Comparison of ENCODE assay signal across 22 mouse cellular contexts in the genomic region with DNA sequence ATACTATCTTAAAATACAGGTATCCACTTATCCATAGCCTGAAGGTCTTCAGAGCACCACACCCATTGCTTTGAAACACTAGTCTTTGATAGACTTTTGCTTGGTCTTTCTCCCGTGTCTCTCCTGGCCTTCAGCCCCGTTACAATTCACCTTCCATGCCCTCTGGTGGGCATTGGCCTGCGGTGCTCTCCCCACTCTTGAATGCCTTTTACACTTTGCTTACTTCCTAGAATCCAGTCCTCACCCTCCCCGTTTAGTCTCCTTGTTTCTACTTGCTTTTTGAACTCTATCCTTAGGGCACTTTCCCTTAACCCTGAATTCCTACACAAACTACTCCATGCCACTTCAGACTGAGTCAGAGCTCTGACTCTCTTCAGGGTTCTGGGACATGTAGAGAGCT.
A peak's percentile ranks its signal among the peaks of the same experiment; 100 is the strongest.
DNase-seq lines count a peak whose midpoint lies in the region; ATAC-seq and TF ChIP-seq lines count a peak whose summit lies in the region.
"Had no signal": no experiment of that assay in that cellular context is flagged by ENCODE, and none has a peak within 500 bp of the region (broad histone marks: within the 10 kb centered on the region; RNA-seq: fewer than 3 reads in every experiment).

No protein-coding gene starts in this region.

- H3K4me1 ChIP-seq in cerebellum, adult 2 months (ENCODE audit: control insufficient read depth, insufficient read depth, low read length), result no peaks in the 10 kb centered on the region
- no peaks in the 10 kb centered on the region for H3K4me1 ChIP-seq in heart, postnatal 0 days (ENCODE audit: control insufficient read depth, insufficient read depth)
- H3K4me1 ChIP-seq in heart, adult 2 months (ENCODE audit: control insufficient read depth, insufficient read depth, low read length), result no peaks in the 10 kb centered on the region
- H3K4me1 ChIP-seq in liver, postnatal 0 days (ENCODE audit: insufficient read depth), result no peaks in the 10 kb centered on the region
- H3K4me1 ChIP-seq in liver, embryonic 11.5 days (replicated peaks; ENCODE audit: control insufficient read depth, insufficient read depth, low read length), result peaks cover under 1% of the 10 kb centered on the region
- H3K4me1 ChIP-seq in midbrain, postnatal 0 days (ENCODE audit: insufficient read depth, low read length), result no peaks in the 10 kb centered on the region
- no peaks in the 10 kb centered on the region for H3K4me1 ChIP-seq in midbrain, embryonic 15.5 days
- H3K4me1 ChIP-seq: embryonic facial prominence, embryonic 15.5 days; forebrain, embryonic 15.5 days; heart, embryonic 12.5 days had no signal

- no peaks in the 10 kb centered on the region for H3K27me3 ChIP-seq in cerebellum, adult 2 months (ENCODE audit: control insufficient read depth, insufficient read depth, low read length)
- no peaks in the 10 kb centered on the region for H3K27me3 ChIP-seq in heart, postnatal 0 days (ENCODE audit: control insufficient read depth, insufficient read depth, low read length)
- H3K27me3 ChIP-seq in heart, adult 2 months (ENCODE audit: control insufficient read depth, insufficient read depth, low read length), result no peaks in the 10 kb centered on the region
- H3K27me3 ChIP-seq in liver, postnatal 0 days (ENCODE audit: insufficient read depth, low read length), result no peaks in the 10 kb centered on the region
- no peaks in the 10 kb centered on the region for H3K27me3 ChIP-seq in liver, embryonic 11.5 days (replicated peaks; ENCODE audit: control insufficient read depth, insufficient read depth, low read length)
- no peaks in the 10 kb centered on the region for H3K27me3 ChIP-seq in midbrain, postnatal 0 days (ENCODE audit: insufficient read depth, low read length)
- no peaks in the 10 kb centered on the region for H3K27me3 ChIP-seq in midbrain, embryonic 15.5 days (replicated peaks)
- H3K27me3 ChIP-seq: embryonic facial prominence, embryonic 15.5 days; forebrain, embryonic 15.5 days; heart, embryonic 12.5 days had no signal

- 70% methylated on average over 4 of the region's 4 CpGs for WGBS in cerebellum, adult 2 months
- WGBS in heart, postnatal 0 days, result 42% methylated on average over 4 of the region's 4 CpGs
- 44% methylated on average over 4 of the region's 4 CpGs for WGBS in heart, adult 2 months
- WGBS in liver, postnatal 0 days (ENCODE audit: insufficient replicate concordance), result 48% methylated on average over 4 of the region's 4 CpGs
- 50% methylated on average over 4 of the region's 4 CpGs for WGBS in liver, embryonic 11.5 days
- WGBS in midbrain, postnatal 0 days, result 62% methylated on average over 4 of the region's 4 CpGs
- WGBS in midbrain, embryonic 15.5 days, result 62% methylated on average over 4 of the region's 4 CpGs

- H3K27ac ChIP-seq in cerebellum, adult 2 months (ENCODE audit: insufficient read depth, low read length), result no peak overlapping the region
- no peak overlapping the region for H3K27ac ChIP-seq in heart, postnatal 0 days (ENCODE audit: low read depth)
- H3K27ac ChIP-seq in heart, adult 2 months, result no peak overlapping the region
- no peak overlapping the region for H3K27ac ChIP-seq in liver, postnatal 0 days (ENCODE audit: low read depth)
- H3K27ac ChIP-seq in liver, embryonic 11.5 days (ENCODE audit: low read depth, low read length), result no peak overlapping the region
- no peak overlapping the region for H3K27ac ChIP-seq in midbrain, postnatal 0 days (ENCODE audit: low read depth, low read length)
- no peak overlapping the region for H3K27ac ChIP-seq in midbrain, embryonic 15.5 days
- H3K27ac ChIP-seq: embryonic facial prominence, embryonic 15.5 days; forebrain, embryonic 10.5 days; forebrain, embryonic 15.5 days; hindbrain, embryonic 12.5 days had no signal

- no peak overlapping the region for H3K4me3 ChIP-seq in cerebellum, adult 2 months (replicated peaks; ENCODE audit: insufficient read depth, low read depth, low read length)
- no peak overlapping the region for H3K4me3 ChIP-seq in heart, postnatal 0 days (ENCODE audit: low read depth, low read length)
- H3K4me3 ChIP-seq in heart, adult 2 months, result no peak overlapping the region
- H3K4me3 ChIP-seq in liver, postnatal 0 days (ENCODE audit: low read depth, low read length), result no peak overlapping the region
- no peak overlapping the region for H3K4me3 ChIP-seq in liver, embryonic 11.5 days (ENCODE audit: low read depth, low read length)
- H3K4me3 ChIP-seq in midbrain, postnatal 0 days (ENCODE audit: low read depth, low read length), result no peak overlapping the region
- H3K4me3 ChIP-seq in midbrain, embryonic 15.5 days, result no peak overlapping the region
- H3K4me3 ChIP-seq: embryonic facial prominence, embryonic 15.5 days; erythroblast, embryonic 14.5 days; forebrain, embryonic 10.5 days; forebrain, embryonic 15.5 days; heart, embryonic 12.5 days; hindbrain, embryonic 12.5 days had no signal

- intact Hi-C loops in heart, adult 2 months (cut with DNase I), result no loop called here

- no peak for TF ChIP-seq POLR2A in cerebellum, adult 2 months (IDR thresholded peaks at IDR 0.05; ENCODE audit: borderline replicate concordance, insufficient read depth, low read length)
- no peak for TF ChIP-seq POLR2A in heart, adult 2 months (IDR thresholded peaks at IDR 0.05; ENCODE audit: insufficient read depth, low read depth, low read length)

- no peaks in the 10 kb centered on the region for H3K9me3 ChIP-seq in heart, postnatal 0 days (replicated peaks; ENCODE audit: control insufficient read depth, low read length)
- H3K9me3 ChIP-seq in liver, postnatal 0 days (ENCODE audit: low read length), result no peaks in the 10 kb centered on the region
- no peaks in the 10 kb centered on the region for H3K9me3 ChIP-seq in liver, embryonic 11.5 days (ENCODE audit: control insufficient read depth, low read length)
- no peaks in the 10 kb centered on the region for H3K9me3 ChIP-seq in midbrain, postnatal 0 days (ENCODE audit: low read length)
- H3K9me3 ChIP-seq in midbrain, embryonic 15.5 days, result no peaks in the 10 kb centered on the region
- H3K9me3 ChIP-seq: embryonic facial prominence, embryonic 15.5 days; forebrain, embryonic 10.5 days; forebrain, embryonic 15.5 days; heart, embryonic 12.5 days; hindbrain, embryonic 12.5 days had no signal

- no peak for DNase-seq in cerebellum, adult 2 months
- DNase-seq in cerebellum, adult 11 months, result no peak
- no peak for DNase-seq in heart, postnatal 0 days (ENCODE audit: low spot score)
- no peak for DNase-seq in heart, adult 2 months
- no peak for DNase-seq in liver, postnatal 0 days
- no peak for DNase-seq in liver, embryonic 11.5 days (ENCODE audit: low spot score)
- DNase-seq in midbrain, postnatal 0 days (ENCODE audit: low spot score), result no peak
- DNase-seq: adrenal gland, postnatal 10 days; B cell, adult 2 months; cerebellum, adult 18-20 months; cerebellum, postnatal 14 days; embryo, embryonic 11 days; gastrocnemius, postnatal 10 days; heart, postnatal 4 days had no signal

- H3K36me3 ChIP-seq in heart, postnatal 0 days (replicated peaks; ENCODE audit: control insufficient read depth, insufficient read depth, low read length), result no peaks in the 10 kb centered on the region
- H3K36me3 ChIP-seq in heart, adult 2 months (ENCODE audit: control insufficient read depth, insufficient read depth, low read length), result no peaks in the 10 kb centered on the region
- H3K36me3 ChIP-seq in liver, postnatal 0 days (replicated peaks; ENCODE audit: insufficient read depth, low read length), result no peaks in the 10 kb centered on the region
- H3K36me3 ChIP-seq in liver, embryonic 11.5 days (ENCODE audit: control insufficient read depth, insufficient read depth, low read length), result no peaks in the 10 kb centered on the region
- no peaks in the 10 kb centered on the region for H3K36me3 ChIP-seq in midbrain, postnatal 0 days (ENCODE audit: insufficient read depth, low read length)
- H3K36me3 ChIP-seq in midbrain, embryonic 15.5 days (replicated peaks), result no peaks in the 10 kb centered on the region
- H3K36me3 ChIP-seq: embryonic facial prominence, embryonic 15.5 days; forebrain, embryonic 10.5 days; forebrain, embryonic 15.5 days; heart, embryonic 12.5 days; hindbrain, embryonic 12.5 days had no signal

- TF ChIP-seq EP300 in heart, postnatal 0 days (IDR thresholded peaks at IDR 0.05; ENCODE audit: low read depth), result no peak
- no peak for TF ChIP-seq EP300 in heart, adult 2 months (IDR thresholded peaks at IDR 0.05; ENCODE audit: insufficient read depth, low read depth, low read length)
- no peak for TF ChIP-seq EP300 in liver, postnatal 0 days (IDR thresholded peaks at IDR 0.05; ENCODE audit: low read depth)

- H3K9ac ChIP-seq in heart, postnatal 0 days (replicated peaks; ENCODE audit: low read depth, low read length), result no peak overlapping the region
- H3K9ac ChIP-seq in heart, adult 2 months (ENCODE audit: low read depth, low read length), result no peak overlapping the region
- H3K9ac ChIP-seq in liver, postnatal 0 days (replicated peaks), result no peak overlapping the region
- no peak overlapping the region for H3K9ac ChIP-seq in liver, embryonic 11.5 days (ENCODE audit: low read depth, low read length)
- no peak overlapping the region for H3K9ac ChIP-seq in midbrain, postnatal 0 days (replicated peaks; ENCODE audit: low read length, poor library complexity, severe bottlenecking)
- no peak overlapping the region for H3K9ac ChIP-seq in midbrain, embryonic 15.5 days
- H3K9ac ChIP-seq: embryonic facial prominence, embryonic 15.5 days; forebrain, embryonic 15.5 days; heart, embryonic 12.5 days; hindbrain, embryonic 12.5 days had no signal

- H3K79me2 ChIP-seq in heart, adult 2 months (replicated peaks; ENCODE audit: control insufficient read depth, insufficient read depth, low read length), result no peaks in the 10 kb centered on the region

- peak; percentile 24; the same call in 1 of the 2 replicates for TF ChIP-seq CTCF in cerebellum, adult 2 months (IDR thresholded peaks at IDR 0.05; ENCODE audit: borderline replicate concordance, insufficient read depth, low read depth, low read length)
- TF ChIP-seq CTCF in heart, postnatal 0 days (IDR thresholded peaks at IDR 0.05; ENCODE audit: low read depth), result peak; percentile 50
- no peak for TF ChIP-seq CTCF in heart, adult 2 months (IDR thresholded peaks at IDR 0.05)
- TF ChIP-seq CTCF in liver, postnatal 0 days (IDR thresholded peaks at IDR 0.05; ENCODE audit: low read depth), result 0 out of 2 replicates have a peak, but pooled peaks have one; percentile 19
- peak; percentile 35 for TF ChIP-seq CTCF in midbrain, postnatal 0 days (IDR thresholded peaks at IDR 0.05)

- no peak for ATAC-seq in heart, postnatal 0 days (ENCODE audit: insufficient read depth, low read depth)
- no peak for ATAC-seq in liver, postnatal 0 days
- no peak for ATAC-seq in liver, embryonic 11.5 days (replicated peaks; ENCODE audit: low FRiP score)
- no peak for ATAC-seq in midbrain, postnatal 0 days (ENCODE audit: low FRiP score)
- no peak for ATAC-seq in midbrain, embryonic 15.5 days (replicated peaks)
- ATAC-seq: CD4-positive, CD25-positive, alpha-beta regulatory T cell, adult 4 months; forebrain, embryonic 15.5 days had no signal

- no peak overlapping the region for H3K4me2 ChIP-seq in heart, postnatal 0 days (ENCODE audit: low read depth, low read length)
- no peak overlapping the region for H3K4me2 ChIP-seq in liver, postnatal 0 days (ENCODE audit: low read depth, low read length)
- H3K4me2 ChIP-seq in liver, embryonic 11.5 days, result no peak overlapping the region
- H3K4me2 ChIP-seq in midbrain, postnatal 0 days (ENCODE audit: low read depth, low read length, poor library complexity, severe bottlenecking), result no peak overlapping the region
- H3K4me2 ChIP-seq in midbrain, embryonic 15.5 days, result no peak overlapping the region
- H3K4me2 ChIP-seq: embryonic facial prominence, embryonic 15.5 days; forebrain, embryonic 15.5 days; heart, embryonic 12.5 days; hindbrain, embryonic 12.5 days had no signal
